ENCODE assay signal across 30 mouse cellular contexts in genomic region chr10:76918086-76918485, GRCm38 (mm10).
"Had no signal": no experiment of that assay in that cellular context is flagged by ENCODE, and none has a peak within 500 bp of the region (broad histone marks: within the 10 kb centered on the region; RNA-seq: fewer than 3 reads in every experiment).

No protein-coding gene starts in this region.

- DNase-seq: left cerebral cortex, postnatal 4 days; liver; liver, embryonic 13.5 days; liver, postnatal 0 days; lung, adult 18-20 months; lung, adult 2 months; lung, embryonic 14.5 days; lung, postnatal 10 days; lung, postnatal 14 days; lung, postnatal 4 days; midbrain, embryonic 14.5 days had no signal

- H3K36me3 ChIP-seq: limb, embryonic 15.5 days; liver, embryonic 12.5 days; liver, embryonic 13.5 days; liver, embryonic 15.5 days; midbrain, embryonic 12.5 days; midbrain, embryonic 15.5 days; neural tube, embryonic 12.5 days; neural tube, embryonic 13.5 days had no signal

- H3K4me2 ChIP-seq: limb, embryonic 12.5 days; limb, embryonic 13.5 days; limb, embryonic 15.5 days; liver, embryonic 12.5 days; liver, embryonic 13.5 days; liver, embryonic 15.5 days; lung, embryonic 14.5 days; lung, embryonic 15.5 days; midbrain, embryonic 12.5 days; midbrain, embryonic 13.5 days; midbrain, embryonic 15.5 days; neural tube, embryonic 12.5 days; neural tube, embryonic 13.5 days had no signal

- H3K9ac ChIP-seq: limb, embryonic 12.5 days; limb, embryonic 13.5 days; limb, embryonic 15.5 days; liver, embryonic 12.5 days; liver, embryonic 13.5 days; liver, embryonic 14.5 days; liver, embryonic 15.5 days; liver, postnatal 0 days; lung, embryonic 14.5 days; lung, embryonic 15.5 days; midbrain, embryonic 12.5 days; midbrain, embryonic 13.5 days; midbrain, embryonic 15.5 days; neural tube, embryonic 12.5 days; neural tube, embryonic 13.5 days had no signal

- H3K4me3 ChIP-seq: left cerebral cortex, adult 2 months; limb, embryonic 10.5 days; limb, embryonic 12.5 days; limb, embryonic 13.5 days; limb, embryonic 15.5 days; liver, embryonic 12.5 days; liver, embryonic 13.5 days; liver, embryonic 15.5 days; lung, embryonic 15.5 days; megakaryocyte, embryonic 14.5 days; midbrain, embryonic 10.5 days; midbrain, embryonic 12.5 days; midbrain, embryonic 13.5 days; midbrain, embryonic 15.5 days; myocyte; neural tube, embryonic 12.5 days; neural tube, embryonic 13.5 days had no signal

- H3K9me3 ChIP-seq: limb, embryonic 10.5 days; limb, embryonic 15.5 days; liver, embryonic 12.5 days; liver, embryonic 13.5 days; liver, embryonic 15.5 days; midbrain, embryonic 15.5 days had no signal

- H3K27me3 ChIP-seq: limb, embryonic 12.5 days; limb, embryonic 13.5 days; limb, embryonic 15.5 days; liver, embryonic 12.5 days; liver, embryonic 13.5 days; liver, embryonic 15.5 days; lung, embryonic 15.5 days; megakaryocyte, embryonic 14.5 days; midbrain, embryonic 12.5 days; midbrain, embryonic 13.5 days; midbrain, embryonic 15.5 days; neural tube, embryonic 12.5 days; neural tube, embryonic 13.5 days had no signal

- ATAC-seq: liver, embryonic 12.5 days; liver, postnatal 0 days; midbrain, embryonic 13.5 days; midbrain, embryonic 15.5 days; midbrain, embryonic 16.5 days had no signal

- H3K4me1 ChIP-seq: limb, embryonic 10.5 days; limb, embryonic 12.5 days; limb, embryonic 13.5 days; limb, embryonic 15.5 days; liver, embryonic 12.5 days; liver, embryonic 13.5 days; liver, embryonic 15.5 days; lung, embryonic 15.5 days; megakaryocyte, embryonic 14.5 days; midbrain, embryonic 10.5 days; midbrain, embryonic 12.5 days; midbrain, embryonic 13.5 days; midbrain, embryonic 15.5 days; neural tube, embryonic 12.5 days; neural tube, embryonic 13.5 days had no signal

- H3K27ac ChIP-seq: left cerebral cortex, adult 2 months; limb, embryonic 10.5 days; limb, embryonic 12.5 days; limb, embryonic 13.5 days; limb, embryonic 15.5 days; liver, embryonic 12.5 days; liver, embryonic 13.5 days; liver, embryonic 14.5 days; liver, embryonic 15.5 days; lung, embryonic 15.5 days; macrophage; midbrain, embryonic 10.5 days; midbrain, embryonic 12.5 days; midbrain, embryonic 13.5 days; midbrain, embryonic 15.5 days; neural tube, embryonic 12.5 days; neural tube, embryonic 13.5 days had no signal
